Mouse (Mus musculus): Measurements from ENCODE around the gene Dtx3.

DNA sequence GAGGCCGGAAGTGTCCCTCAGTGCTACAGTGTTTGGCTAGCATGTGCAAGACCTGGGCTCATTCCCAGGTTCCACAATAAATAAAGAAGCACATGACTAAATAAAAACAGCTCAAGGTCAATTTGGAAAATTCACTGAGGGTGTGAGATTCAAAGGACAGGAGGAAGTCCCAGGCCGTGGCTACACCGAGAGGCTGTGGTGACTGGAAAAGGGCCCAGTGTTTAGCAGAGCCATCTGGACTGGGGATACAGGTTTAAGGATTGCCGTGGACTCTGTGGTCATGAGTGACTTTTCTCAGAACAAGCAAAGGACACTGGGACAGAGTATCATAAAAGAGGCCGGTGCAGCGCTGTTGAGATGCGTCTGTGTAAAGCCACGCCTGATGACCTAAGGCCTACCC is 17.7 kb upstream of the Dtx3 start:
- TF ChIP-seq CTCF (IDR thresholded peaks at IDR 0.05; ENCODE audit: control insufficient read depth, insufficient read depth, insufficient replicate concordance, low read depth, low read length) (no peak), POLR2A (IDR thresholded peaks at IDR 0.05; ENCODE audit: control insufficient read depth, low read depth, low read length) (no peak)
